Mouse (Mus musculus): Measurements from ENCODE around the gene Gpr87.

Gpr87 gene

DNA sequence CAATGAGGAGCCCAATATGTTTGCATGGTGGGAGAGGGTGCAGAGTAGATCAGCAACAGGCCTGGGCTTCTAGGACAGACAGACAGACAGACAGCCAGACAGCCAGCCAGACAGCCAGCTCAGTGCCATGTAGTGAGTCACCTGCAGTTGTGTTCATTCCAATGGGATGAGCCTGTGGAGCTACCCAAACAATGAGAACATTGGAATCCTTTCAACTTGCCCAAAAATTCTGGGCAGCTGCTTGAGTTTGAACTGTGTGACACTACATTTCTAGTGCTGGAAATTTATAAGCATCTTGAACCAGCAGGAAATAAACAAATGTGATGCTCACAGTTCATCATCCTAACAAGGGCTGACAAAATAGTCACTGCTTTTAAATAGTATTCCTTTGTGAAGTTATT, 55.3 kb downstream of the Gpr87 start:
- peak; percentile 28 for DNase-seq (ENCODE audit: low spot score)

DNA sequence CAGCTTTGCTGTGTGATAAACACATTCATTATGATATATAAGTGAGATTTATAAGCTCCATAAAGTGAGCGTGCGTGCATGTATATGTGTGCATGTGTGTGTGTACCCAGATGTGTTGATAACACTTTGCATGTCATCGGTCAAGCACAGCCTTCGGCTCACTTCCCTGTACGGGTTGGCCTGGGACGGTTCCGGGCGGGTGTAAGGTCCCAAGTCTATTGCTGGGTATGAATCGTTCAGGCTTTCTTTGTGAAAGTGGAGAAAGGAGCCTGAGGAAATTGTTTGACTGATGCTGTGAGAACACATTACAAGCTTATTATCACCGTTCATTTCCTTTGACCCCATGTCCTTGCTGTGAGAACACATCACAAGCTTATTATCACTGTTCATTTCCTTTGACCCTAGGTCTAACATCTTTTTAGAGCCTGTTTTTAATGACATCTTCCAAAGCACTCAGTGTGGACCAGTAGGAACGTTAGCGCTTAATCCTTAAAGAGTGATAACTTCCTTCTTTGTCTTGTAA, 55.9 kb downstream of the Gpr87 start:
- DNase-seq (ENCODE audit: low spot score): no peak

DNA sequence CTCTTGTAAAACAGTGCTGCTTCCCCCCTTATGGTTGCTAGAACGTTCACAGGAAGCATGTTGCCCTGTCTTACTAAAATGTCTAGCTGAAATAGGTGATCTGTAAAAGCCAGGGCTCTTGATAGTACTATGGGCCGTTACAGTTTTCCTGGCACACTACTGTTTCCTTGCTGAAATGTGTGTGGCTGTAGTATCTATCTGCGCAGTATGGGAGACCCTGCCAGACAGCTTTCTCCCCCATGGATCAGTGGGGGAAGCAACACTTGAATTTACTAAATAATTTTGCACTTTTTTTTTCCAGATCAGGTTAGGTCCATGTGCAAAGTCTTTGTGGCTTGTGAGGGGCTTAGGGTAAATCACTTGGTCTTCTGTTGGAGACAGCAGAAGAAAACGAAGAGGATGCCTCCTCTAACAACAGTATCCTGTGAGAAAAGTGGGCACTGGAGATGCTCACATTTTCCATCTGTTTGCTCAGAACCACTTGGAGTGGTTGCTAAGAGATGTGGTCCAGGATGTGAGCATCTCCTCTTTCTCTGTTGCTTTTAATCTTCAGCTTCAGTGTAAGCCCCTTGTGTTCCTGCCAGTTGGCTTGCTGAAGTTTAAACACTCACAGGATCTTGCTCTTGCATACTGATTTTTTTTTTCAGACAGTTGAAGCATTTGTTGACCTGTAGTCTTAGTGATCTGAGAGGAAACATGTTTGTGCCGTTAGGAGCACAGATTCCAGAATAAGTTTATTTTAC, 58.8 kb downstream of the Gpr87 start:
- no peak for DNase-seq (ENCODE audit: low spot score)

DNA sequence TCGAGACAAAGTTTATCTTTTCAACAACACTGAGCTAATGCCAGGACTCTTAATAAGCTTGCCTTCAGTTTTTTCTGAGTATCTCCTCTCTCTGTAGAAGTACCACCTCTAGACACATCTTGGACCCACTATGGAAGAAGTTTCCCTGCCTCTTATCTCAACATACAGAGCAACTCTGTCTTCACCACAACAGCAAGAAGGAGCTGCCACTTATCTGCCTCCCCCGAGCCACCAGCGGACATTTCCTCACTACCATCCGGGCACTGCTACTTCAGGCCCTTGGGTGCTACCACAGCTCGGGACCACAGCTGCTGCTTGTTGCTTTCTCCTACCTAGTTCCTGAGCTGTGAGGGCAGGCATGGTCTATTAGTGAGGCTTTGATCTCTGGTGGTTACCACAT, 61.7 kb downstream of the Gpr87 start:
- no peak for DNase-seq (ENCODE audit: low spot score)

DNA sequence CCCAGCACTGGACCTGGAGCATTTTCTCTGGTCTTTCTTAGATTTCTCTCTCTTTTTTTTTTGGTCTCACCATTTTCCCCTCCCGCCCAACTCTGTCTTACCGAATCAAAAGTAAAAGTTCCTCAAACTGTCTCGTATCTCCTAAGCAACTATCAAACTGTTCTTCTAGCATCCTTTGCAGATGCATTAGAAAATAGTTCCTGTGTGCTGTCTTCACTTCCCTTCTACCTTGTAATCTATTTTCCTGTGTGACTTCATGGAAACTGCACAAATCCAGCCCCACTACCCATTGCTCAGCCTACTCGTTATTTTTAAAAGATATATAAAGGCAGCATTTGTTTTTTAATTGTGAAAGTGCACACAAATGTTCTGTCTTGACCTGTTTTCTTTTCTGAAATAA, 62.9 kb downstream of the Gpr87 start:
- no peak for DNase-seq (ENCODE audit: low spot score)

DNA sequence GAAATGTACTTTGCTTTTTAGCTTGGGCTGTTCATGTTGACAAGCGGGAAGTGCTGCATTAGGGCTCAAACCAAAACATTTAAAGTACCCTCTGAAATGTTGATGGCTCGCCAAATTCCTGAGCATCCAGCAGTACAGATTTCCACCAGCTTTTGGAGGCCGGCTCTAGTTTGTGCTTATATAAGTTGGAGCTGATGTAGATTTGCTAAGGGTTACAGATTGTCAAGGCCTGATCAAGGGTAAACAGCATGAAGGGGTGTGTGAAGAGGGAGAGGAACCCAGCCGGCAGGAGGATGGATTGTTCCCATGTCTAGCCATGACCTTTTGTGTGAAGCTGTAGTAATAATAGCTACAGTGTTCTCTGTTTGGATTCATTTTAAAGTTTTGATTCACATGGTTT, 63.8 kb downstream of the Gpr87 start:
- no peak for DNase-seq (ENCODE audit: low spot score)

DNA sequence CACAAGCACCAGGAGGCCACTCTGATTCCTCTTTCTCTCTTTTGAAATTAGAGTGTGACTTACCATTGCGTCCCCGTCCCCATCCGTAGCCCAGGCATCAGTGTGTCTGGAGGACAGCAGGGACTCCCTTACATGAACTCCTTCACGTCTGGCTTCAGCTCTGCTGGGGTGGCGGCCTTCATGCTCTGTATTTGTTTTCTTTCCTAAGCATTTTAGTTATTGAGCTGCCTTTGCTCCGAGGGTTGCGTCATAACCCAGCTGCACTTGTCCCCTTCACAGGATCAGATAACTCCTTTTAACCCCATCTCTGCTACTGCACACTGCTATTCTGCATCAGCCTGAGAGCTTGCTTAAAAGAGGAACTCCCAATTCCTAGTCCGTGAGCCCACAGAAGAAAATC, 64.5 kb downstream of the Gpr87 start:
- no peak for DNase-seq (ENCODE audit: low spot score)

DNA sequence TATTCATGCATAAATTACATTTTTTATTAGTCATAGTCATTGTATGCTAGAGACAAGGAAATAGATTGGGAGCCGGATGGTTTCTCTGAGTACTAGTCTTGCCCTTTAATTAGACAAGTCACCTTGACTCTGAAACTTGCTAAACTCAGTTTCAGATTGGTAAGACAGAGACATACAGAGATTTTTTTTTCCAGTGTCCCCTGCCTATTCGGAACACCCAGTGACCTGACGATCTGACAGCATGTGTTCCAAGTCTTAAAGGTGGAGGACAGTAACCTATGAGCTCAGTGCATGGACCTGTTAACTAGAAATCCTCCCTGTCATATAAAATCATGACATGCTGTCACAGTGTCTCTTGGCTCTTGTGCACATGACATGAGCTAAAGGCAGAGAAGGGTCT, 65.4 kb downstream of the Gpr87 start:
- DNase-seq (ENCODE audit: low spot score): no peak
